Mouse (Mus musculus) right cerebral cortex, adult 2 months (tissue): Measurements from ENCODE around the gene Klra17.
"Not testable (repeated sequence)": the region's sequence is repeated elsewhere in the genome, so short reads cannot be mapped to it uniquely, and the experiment has no call there.

Experiments used
- DNase-seq, 2 experiments: peaks; one replicate each; pipeline ENCODE4 v3.0.0; 2021 to 2022; ENCODE audit warnings: low spot score in 2 of 2

Klra17 gene

DNA sequence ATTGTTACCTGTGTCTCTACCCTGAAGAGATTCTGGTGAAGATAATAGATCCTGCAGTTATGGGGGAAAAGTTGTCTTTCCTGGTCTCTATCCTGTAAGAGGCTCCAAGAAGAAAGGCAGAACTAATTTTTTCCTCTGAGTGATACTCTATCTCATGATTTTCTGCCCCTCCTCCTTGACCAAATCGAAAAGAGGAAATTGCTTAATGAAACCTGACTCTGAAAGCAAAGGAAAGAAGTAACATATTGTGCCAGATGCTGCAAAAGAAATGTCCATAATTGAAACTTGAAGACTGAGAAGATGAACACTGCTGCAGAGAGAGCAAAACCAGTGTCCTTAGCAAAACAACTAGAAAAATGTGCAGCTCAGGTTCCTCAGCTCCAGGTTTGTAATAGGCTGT lies at the start of gene Klra17:
Gene Klra17, minus strand, starts transcription at position 124 of the 400 bp plus-strand sequence.
- no peak for DNase-seq

DNA sequence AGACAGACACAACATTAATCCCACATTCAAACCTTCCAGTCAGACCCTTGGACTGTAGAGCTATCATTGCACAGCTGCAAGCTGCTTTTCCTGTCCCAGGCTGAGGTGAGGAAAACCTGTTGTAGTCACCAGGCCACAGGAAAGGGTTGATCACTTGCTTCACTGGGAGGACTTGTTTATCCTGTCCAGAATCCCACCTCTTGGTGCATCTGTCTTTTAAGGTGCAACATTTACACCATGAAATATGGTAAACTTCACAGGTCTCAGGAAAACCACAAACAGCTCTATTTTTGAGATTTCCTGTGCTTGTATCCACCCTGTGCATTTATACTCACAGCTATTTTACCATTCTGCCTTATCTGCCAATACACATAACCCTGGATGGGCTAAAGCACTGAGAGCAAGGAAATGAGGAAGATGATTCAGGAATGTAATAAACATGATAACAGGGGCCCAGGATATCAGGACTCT lies 41.0 kb upstream of the Klra17 start, which contains the start of gene Klra5:
Gene Klra5, minus strand, starts transcription at position 175 of the 471 bp plus-strand sequence.
- not testable (repeated sequence) for DNase-seq

- DNase-seq: no peak
Measured at GRCm38 (mm10) chr6:129916996-129917395, 40.5 kb upstream of the Klra17 start.

DNA sequence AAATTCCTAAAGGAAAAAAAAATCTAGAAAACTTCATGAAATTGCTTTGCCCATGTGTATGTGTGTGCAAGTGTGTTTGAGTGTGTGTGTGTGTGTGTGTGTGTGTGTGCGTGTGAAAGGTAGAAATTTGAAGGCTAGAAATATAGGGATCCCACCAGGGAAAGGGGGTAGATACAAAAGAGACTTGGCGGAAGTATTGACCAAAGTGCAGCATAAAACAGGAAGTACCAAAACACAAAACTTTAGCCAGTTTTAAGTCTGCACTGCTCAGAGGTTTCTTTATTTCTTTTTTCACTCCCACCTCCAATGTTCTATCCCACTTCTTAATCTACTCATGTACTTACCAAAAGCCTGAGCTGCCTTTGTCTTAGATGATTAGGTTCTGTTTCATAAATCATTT lies 6.1 kb upstream of the Klra17 start:
- no peak for DNase-seq

DNA sequence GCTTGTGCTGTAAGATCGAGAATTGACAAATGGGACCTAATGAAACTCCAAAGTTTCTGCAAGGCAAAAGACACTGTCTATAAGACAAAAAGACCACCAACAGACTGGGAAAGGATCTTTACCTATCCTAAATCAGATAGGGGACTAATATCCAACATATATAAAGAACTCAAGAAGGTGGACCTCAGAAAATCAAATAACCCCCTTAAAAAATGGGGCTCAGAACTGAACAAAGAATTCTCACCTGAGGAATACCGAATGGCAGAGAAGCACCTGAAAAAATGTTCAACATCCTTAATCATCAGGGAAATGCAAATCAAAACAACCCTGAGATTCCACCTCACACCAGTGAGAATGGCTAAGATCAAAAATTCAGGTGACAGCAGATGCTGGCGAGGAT lies 14.1 kb downstream of the Klra17 start, which contains the start of gene Gm17631:
Gene Gm17631, plus strand, starts transcription at position 301 of the 400 bp plus-strand sequence.
- DNase-seq: not testable (repeated sequence)

DNA sequence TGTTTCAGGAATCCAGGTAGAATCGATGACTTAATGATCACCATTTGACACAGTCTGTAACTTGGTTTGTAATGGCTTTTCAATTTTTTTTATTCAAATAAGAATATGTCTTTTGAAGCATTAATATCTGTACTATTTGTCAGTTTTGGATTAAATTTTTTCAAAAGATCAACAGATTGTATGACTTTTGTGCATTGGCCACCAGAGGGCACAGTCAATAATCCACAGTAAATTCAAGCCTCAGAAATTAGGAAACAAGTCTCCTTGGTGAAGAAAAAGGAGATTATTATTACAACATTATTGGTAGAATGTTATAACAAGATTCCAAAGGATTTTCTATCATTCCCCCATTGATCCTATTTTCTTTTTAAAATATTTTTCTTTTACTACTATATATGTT lies 50.9 kb downstream of the Klra17 start:
- no peak for DNase-seq

DNA sequence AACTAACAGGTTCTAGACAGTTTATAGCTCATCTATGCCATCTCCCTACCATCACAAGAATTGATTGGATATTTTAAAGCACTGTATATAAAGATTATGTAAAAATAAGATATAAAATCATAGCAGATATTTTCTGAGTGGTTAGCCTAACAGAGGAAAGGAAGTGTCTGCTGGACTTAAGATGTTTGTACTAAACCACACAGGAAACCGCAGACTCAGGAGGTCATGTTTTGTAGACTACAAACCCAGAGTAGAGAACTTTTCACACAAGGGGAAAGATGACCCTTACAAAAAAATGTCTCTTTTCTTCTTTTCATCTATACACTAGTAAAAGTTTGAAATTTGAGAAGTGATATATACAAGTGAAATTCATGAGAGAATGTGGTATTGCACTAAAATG lies 52.5 kb downstream of the Klra17 start:
- no peak for DNase-seq

DNA sequence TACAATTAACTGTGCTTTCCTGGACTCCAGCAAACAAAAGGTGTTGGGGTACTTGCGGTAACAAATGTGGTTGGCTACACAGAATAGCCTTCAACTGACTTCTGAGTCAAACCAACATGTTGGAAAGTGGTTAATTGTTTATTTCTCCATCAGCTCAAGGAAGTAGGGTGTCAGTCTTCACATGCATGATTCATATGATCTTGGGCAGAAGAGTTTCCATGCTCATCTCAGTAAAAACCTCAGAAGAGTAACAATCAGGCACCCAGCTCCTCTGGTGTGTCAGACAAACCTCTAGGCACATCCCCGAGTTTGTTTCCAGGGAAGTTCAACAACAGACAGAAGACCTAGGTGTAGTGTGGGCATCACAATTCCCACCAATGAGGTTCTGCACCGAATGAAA lies 58.7 kb downstream of the Klra17 start:
- DNase-seq: no peak

- DNase-seq: not testable (repeated sequence)
Measured at GRCm38 (mm10) chr6:129784170-129784569, 92.3 kb downstream of the Klra17 start, which contains the start of gene Gm156. Gene Gm156 (minus strand): TSS chr6:129784270.
